Mouse (Mus musculus) spleen, embryonic (tissue): ENCODE results near the gene Tob2.

ENCODE experiments used
- CTCF ChIA-PET: fragments of 350-600 bp; sonication (Branson Sonifier 250); formaldehyde crosslinking; loops from one replicate; lab custom pipeline; 2022; lab: Charles Lee

Gene Tob2

GRCm38 (mm10) chr15:81812696-81813631, 45.6 kb downstream of the Tob2 start:
- CTCF ChIA-PET = no interaction called here

GRCm38 (mm10) chr15:81812287-81812686, 46.3 kb downstream of the Tob2 start:
- CTCF ChIA-PET = no interaction called here

GRCm38 (mm10) chr15:81811599-81811996, 47.0 kb downstream of the Tob2 start:
- CTCF ChIA-PET = interaction anchor here (1.0 kb wide), 1 partner anchor 9 kb away, joined by 3 read pairs; no protein-coding TSS in a partner anchor

GRCm38 (mm10) chr15:81810671-81811598, 47.7 kb downstream of the Tob2 start:
- CTCF ChIA-PET = interaction anchor here (0.5 to 1.0 kb wide), 2 partner anchors 8 to 89 kb away, joined by 3 to 4 read pairs; no protein-coding TSS in a partner anchor

- CTCF ChIA-PET = interaction anchor here (0.6 kb wide), 1 partner anchor 21 kb away, joined by 6 read pairs; no protein-coding TSS in a partner anchor
These were observed 48.4 kb downstream of the Tob2 start for GRCm38 (mm10) chr15:81810150-81810549.

GRCm38 (mm10) chr15:81809550-81809949, 49.0 kb downstream of the Tob2 start:
- CTCF ChIA-PET = interaction anchor here (0.6 kb wide), 1 partner anchor 22 kb away, joined by 6 read pairs; no protein-coding TSS in a partner anchor

GRCm38 (mm10) chr15:81808799-81809198, 49.8 kb downstream of the Tob2 start:
- CTCF ChIA-PET = no interaction called here

- CTCF ChIA-PET = no interaction called here
These were observed 51.8 kb downstream of the Tob2 start for GRCm38 (mm10) chr15:81806621-81807404.

- CTCF ChIA-PET = no interaction called here
These were observed 53.0 kb downstream of the Tob2 start for GRCm38 (mm10) chr15:81805624-81806023.

GRCm38 (mm10) chr15:81804883-81805282, 53.7 kb downstream of the Tob2 start:
- CTCF ChIA-PET = no interaction called here

GRCm38 (mm10) chr15:81804172-81804571, 54.4 kb downstream of the Tob2 start:
- CTCF ChIA-PET = no interaction called here

- CTCF ChIA-PET = no interaction called here
These were observed 55.1 kb downstream of the Tob2 start for GRCm38 (mm10) chr15:81803425-81803951.

- CTCF ChIA-PET = interaction anchor here (0.7 kb wide), 1 partner anchor 9 kb away, joined by 3 read pairs; no protein-coding TSS in a partner anchor
These were observed 55.6 kb downstream of the Tob2 start for GRCm38 (mm10) chr15:81802941-81803351.

- CTCF ChIA-PET = interaction anchor here (0.7 kb wide), 1 partner anchor 9 kb away, joined by 3 read pairs; no protein-coding TSS in a partner anchor
These were observed 56.4 kb downstream of the Tob2 start, which contains the start of gene Tef for GRCm38 (mm10) chr15:81802001-81802890. Gene Tef, plus strand, starts transcription at chr15:81802421.

- CTCF ChIA-PET = interaction anchor here (0.7 kb wide), 1 partner anchor 410 kb away, joined by 3 read pairs; no protein-coding TSS in a partner anchor
These were observed 58.2 kb downstream of the Tob2 start for GRCm38 (mm10) chr15:81800391-81800790.

GRCm38 (mm10) chr15:81798421-81798820, 60.2 kb downstream of the Tob2 start:
- CTCF ChIA-PET = no interaction called here
